Mouse (Mus musculus): ENCODE measurements around the gene B4galt3. TPM values are rescaled to one million over a fixed set of nuclear protein-coding genes. Genes with fewer than 3 reads are reported as not detected.

B4galt3 gene
- total and polyA plus RNA-seq, 3 experiments, result 21.5 to 44.8 (median 30.8) TPM

- H3K9me3 ChIP-seq (replicated peaks), result no peaks in the 10 kb centered on the region
Observed at GRCm38 (mm10) chr1:171309321-171309720, 39.2 kb downstream of the B4galt3 start.

GRCm38 (mm10) chr1:171319748-171320147 is 49.6 kb downstream of the B4galt3 start:
- ATAC-seq (ENCODE audit: extremely low read depth, insufficient number of reproducible peaks, low FRiP score, poor library complexity, severe bottlenecking), result no peak
- Histone ChIP-seq H3K4me3 (ENCODE audit: low read depth, low read length) (no peak overlapping the region), H3K27me3 (ENCODE audit: insufficient read depth, low read length) (no peaks in the 10 kb centered on the region), H3K36me3 (replicated peaks) (peaks cover 27% of the 10 kb centered on the region), H3K4me1 (ENCODE audit: insufficient read depth, low read depth, low read length) (peaks cover 5% of the 10 kb centered on the region), H3K9me3 (replicated peaks) (no peaks in the 10 kb centered on the region)
- no peak for TF ChIP-seq GATA2 (IDR thresholded peaks at IDR 0.05; ENCODE audit: borderline replicate concordance, low read depth, low read length)
- TF ChIP-seq GATA1 (IDR thresholded peaks at IDR 0.05; ENCODE audit: borderline replicate concordance, low read length), result no peak
- TF ChIP-seq TAL1 (conservative IDR thresholded peaks at IDR 0.05; ENCODE audit: low read depth, low read length), result no peak
- no peak for TF ChIP-seq POLR2AphosphoS5 (IDR thresholded peaks at IDR 0.05; ENCODE audit: insufficient replicate concordance, low read depth, low read length)
- TF ChIP-seq CTCF (IDR thresholded peaks at IDR 0.05; ENCODE audit: low read depth, low read length), result no peak
- no peak for DNase-seq (ENCODE audit: low spot score)

More at GRCm38 (mm10) chr1:171309321-171309720, 39.2 kb downstream of the B4galt3 start:
- Histone ChIP-seq H3K4me3 (ENCODE audit: low read depth, low read length) (no peak overlapping the region), H3K36me3 (replicated peaks) (no peaks in the 10 kb centered on the region), H3K27me3 (ENCODE audit: insufficient read depth, low read length) (peaks cover 12% of the 10 kb centered on the region), H3K4me1 (ENCODE audit: insufficient read depth, low read depth, low read length) (no peaks in the 10 kb centered on the region)
- TF ChIP-seq TAL1 (conservative IDR thresholded peaks at IDR 0.05; ENCODE audit: low read depth, low read length) (no peak), GATA2 (IDR thresholded peaks at IDR 0.05; ENCODE audit: borderline replicate concordance, low read depth, low read length) (no peak)
- DNase-seq (ENCODE audit: low spot score) (no peak), ATAC-seq (ENCODE audit: extremely low read depth, insufficient number of reproducible peaks, low FRiP score, poor library complexity, severe bottlenecking) (no peak)

- H3K4me1 ChIP-seq (ENCODE audit: insufficient read depth, low read depth, low read length), result peaks cover 9% of the 10 kb centered on the region
- H3K36me3 ChIP-seq (replicated peaks), result peaks cover 31% of the 10 kb centered on the region
- H3K4me3 ChIP-seq (ENCODE audit: low read depth, low read length), result no peak overlapping the region
- TF ChIP-seq TAL1 (conservative IDR thresholded peaks at IDR 0.05; ENCODE audit: low read depth, low read length), result no peak
- TF ChIP-seq CTCF (IDR thresholded peaks at IDR 0.05; ENCODE audit: low read depth, low read length), result no peak
- TF ChIP-seq POLR2AphosphoS5 (IDR thresholded peaks at IDR 0.05; ENCODE audit: insufficient replicate concordance, low read depth, low read length), result no peak
- DNase-seq (ENCODE audit: low spot score) (no peak), ATAC-seq (ENCODE audit: extremely low read depth, insufficient number of reproducible peaks, low FRiP score, poor library complexity, severe bottlenecking) (no peak)
- H3K9me3 ChIP-seq (replicated peaks), result no peaks in the 10 kb centered on the region
- no peaks in the 10 kb centered on the region for H3K27me3 ChIP-seq (ENCODE audit: insufficient read depth, low read length)
Observed at GRCm38 (mm10) chr1:171320151-171320550, 50.0 kb downstream of the B4galt3 start.

- ATAC-seq (ENCODE audit: extremely low read depth, insufficient number of reproducible peaks, low FRiP score, poor library complexity, severe bottlenecking) (peak; percentile 28; the same call in 1 of the 2 replicates), DNase-seq (ENCODE audit: low spot score) (no peak)
Observed at GRCm38 (mm10) chr1:171321415-171321814, 51.3 kb downstream of the B4galt3 start.

GRCm38 (mm10) chr1:171322012-171322411 is 51.9 kb downstream of the B4galt3 start:
- TF ChIP-seq POLR2AphosphoS5 (IDR thresholded peaks at IDR 0.05; ENCODE audit: insufficient replicate concordance, low read depth, low read length) (no peak), GATA1 (IDR thresholded peaks at IDR 0.05; ENCODE audit: borderline replicate concordance, low read length) (no peak), TAL1 (conservative IDR thresholded peaks at IDR 0.05; ENCODE audit: low read depth, low read length) (no peak), CTCF (IDR thresholded peaks at IDR 0.05; ENCODE audit: low read depth, low read length) (no peak), GATA2 (IDR thresholded peaks at IDR 0.05; ENCODE audit: borderline replicate concordance, low read depth, low read length) (no peak)
- ATAC-seq (ENCODE audit: extremely low read depth, insufficient number of reproducible peaks, low FRiP score, poor library complexity, severe bottlenecking), result no peak

More at GRCm38 (mm10) chr1:171321415-171321814, 51.3 kb downstream of the B4galt3 start:
- Histone ChIP-seq H3K9me3 (replicated peaks) (no peaks in the 10 kb centered on the region), H3K4me3 (ENCODE audit: low read depth, low read length) (no peak overlapping the region), H3K27me3 (ENCODE audit: insufficient read depth, low read length) (no peaks in the 10 kb centered on the region), H3K4me1 (ENCODE audit: insufficient read depth, low read depth, low read length) (peaks cover 20% of the 10 kb centered on the region), H3K36me3 (replicated peaks) (peaks cover 43% of the 10 kb centered on the region)
- TF ChIP-seq GATA2 (IDR thresholded peaks at IDR 0.05; ENCODE audit: borderline replicate concordance, low read depth, low read length), result no peak
- no peak for TF ChIP-seq GATA1 (IDR thresholded peaks at IDR 0.05; ENCODE audit: borderline replicate concordance, low read length)
- TF ChIP-seq CTCF (IDR thresholded peaks at IDR 0.05; ENCODE audit: low read depth, low read length), result no peak

GRCm38 (mm10) chr1:171325571-171325970 is 55.4 kb downstream of the B4galt3 start:
- Histone ChIP-seq H3K27me3 (ENCODE audit: insufficient read depth, low read length) (no peaks in the 10 kb centered on the region), H3K36me3 (replicated peaks) (peaks cover 43% of the 10 kb centered on the region), H3K4me1 (ENCODE audit: insufficient read depth, low read depth, low read length) (peaks cover 37% of the 10 kb centered on the region), H3K4me3 (ENCODE audit: low read depth, low read length) (no peak overlapping the region), H3K9me3 (replicated peaks) (no peaks in the 10 kb centered on the region)
- no peak for DNase-seq (ENCODE audit: low spot score)
- TF ChIP-seq POLR2AphosphoS5 (IDR thresholded peaks at IDR 0.05; ENCODE audit: insufficient replicate concordance, low read depth, low read length), result no peak
- ATAC-seq (ENCODE audit: extremely low read depth, insufficient number of reproducible peaks, low FRiP score, poor library complexity, severe bottlenecking), result no peak

More at GRCm38 (mm10) chr1:171322012-171322411, 51.9 kb downstream of the B4galt3 start:
- Histone ChIP-seq H3K9me3 (replicated peaks) (no peaks in the 10 kb centered on the region), H3K4me3 (ENCODE audit: low read depth, low read length) (no peak overlapping the region), H3K27me3 (ENCODE audit: insufficient read depth, low read length) (no peaks in the 10 kb centered on the region), H3K36me3 (replicated peaks) (peaks cover 45% of the 10 kb centered on the region), H3K4me1 (ENCODE audit: insufficient read depth, low read depth, low read length) (peaks cover 20% of the 10 kb centered on the region)
- DNase-seq (ENCODE audit: low spot score), result no peak

Other genes starting within 250 kb of the B4galt3 start
Only the 20 nearest of the 24 such genes appear.
- 225 and 249 TPM in 2 replicates for gene Sdhc, start 119.7 kb upstream of the B4galt3 start, total RNA-seq (2014; fragmentation: Nextera tagmentation)
- gene Sdhc, start 119.7 kb upstream of the B4galt3 start, total RNA-seq (2017), result 40.5 and 45.0 TPM in 2 replicates
- gene Sdhc, start 119.7 kb upstream of the B4galt3 start, polyA plus RNA-seq (2012), result 67.1 and 158 TPM in 2 replicates
- not detected in 2 replicates for gene Mpz, start 119.6 kb upstream of the B4galt3 start, total RNA-seq (2014; fragmentation: Nextera tagmentation)
- gene Mpz, start 119.6 kb upstream of the B4galt3 start, total RNA-seq (2017), result not detected in 2 replicates
- 0.29 TPM in 1 of 2 replicates, not detected in the other for gene Mpz, start 119.6 kb upstream of the B4galt3 start, polyA plus RNA-seq (2012)
- not detected in 2 replicates for gene Pcp4l1, start 74.1 kb upstream of the B4galt3 start, total RNA-seq (2014; fragmentation: Nextera tagmentation)
- gene Pcp4l1, start 74.1 kb upstream of the B4galt3 start, total RNA-seq (2017), result 0.16 TPM in 1 of 2 replicates, not detected in the other
- gene Pcp4l1, start 74.1 kb upstream of the B4galt3 start, polyA plus RNA-seq (2012), result not detected in 2 replicates
- not detected in 2 replicates for gene Nr1i3, start 56.4 kb upstream of the B4galt3 start, total RNA-seq (2014; fragmentation: Nextera tagmentation)
- gene Nr1i3, start 56.4 kb upstream of the B4galt3 start, total RNA-seq (2017), result 0.16 and 0.46 TPM in 2 replicates
- gene Nr1i3, start 56.4 kb upstream of the B4galt3 start, polyA plus RNA-seq (2012), result not detected in 2 replicates
- 9.7 and 13.7 TPM in 2 replicates for gene Tomm40l, start 47.8 kb upstream of the B4galt3 start, total RNA-seq (2014; fragmentation: Nextera tagmentation)
- gene Tomm40l, start 47.8 kb upstream of the B4galt3 start, total RNA-seq (2017), result 19.2 and 26.4 TPM in 2 replicates
- 31.9 and 35.8 TPM in 2 replicates for gene Tomm40l, start 47.8 kb upstream of the B4galt3 start, polyA plus RNA-seq (2012)
- gene Apoa2, start 45.3 kb upstream of the B4galt3 start, total RNA-seq (2014; fragmentation: Nextera tagmentation), result not detected in 2 replicates
- not detected in 2 replicates for gene Apoa2, start 45.3 kb upstream of the B4galt3 start, total RNA-seq (2017)
- gene Apoa2, start 45.3 kb upstream of the B4galt3 start, polyA plus RNA-seq (2012), result 0.17 TPM in 1 of 2 replicates, not detected in the other
- not detected in 2 replicates for gene Fcer1g, start 36.0 kb upstream of the B4galt3 start, total RNA-seq (2014; fragmentation: Nextera tagmentation)
- 0.64 and 0.71 TPM in 2 replicates for gene Fcer1g, start 36.0 kb upstream of the B4galt3 start, total RNA-seq (2017)
- 0.08 TPM in 1 of 2 replicates, not detected in the other for gene Fcer1g, start 36.0 kb upstream of the B4galt3 start, polyA plus RNA-seq (2012)
- 0.60 TPM in 1 of 2 replicates, not detected in the other for gene Adamts4, start 19.9 kb upstream of the B4galt3 start, total RNA-seq (2014; fragmentation: Nextera tagmentation)
- gene Adamts4, start 19.9 kb upstream of the B4galt3 start, total RNA-seq (2017), result 0.16 and 0.17 TPM in 2 replicates
- 0.12 and 0.20 TPM in 2 replicates for gene Adamts4, start 19.9 kb upstream of the B4galt3 start, polyA plus RNA-seq (2012)
- 209 and 219 TPM in 2 replicates for gene Ndufs2, start 18.9 kb upstream of the B4galt3 start, total RNA-seq (2014; fragmentation: Nextera tagmentation)
- gene Ndufs2, start 18.9 kb upstream of the B4galt3 start, total RNA-seq (2017), result 275 and 300 TPM in 2 replicates
- gene Ndufs2, start 18.9 kb upstream of the B4galt3 start, polyA plus RNA-seq (2012), result 47.9 and 101 TPM in 2 replicates
- gene Ppox, start 10.9 kb downstream of the B4galt3 start, total RNA-seq (2014; fragmentation: Nextera tagmentation), result 45.7 and 168 TPM in 2 replicates
- 27.0 and 36.7 TPM in 2 replicates for gene Ppox, start 10.9 kb downstream of the B4galt3 start, total RNA-seq (2017)
- gene Ppox, start 10.9 kb downstream of the B4galt3 start, polyA plus RNA-seq (2012), result 38.5 and 53.0 TPM in 2 replicates
- 40.1 and 64.5 TPM in 2 replicates for gene Usp21, start 17.7 kb downstream of the B4galt3 start, total RNA-seq (2014; fragmentation: Nextera tagmentation)
- 11.8 and 12.8 TPM in 2 replicates for gene Usp21, start 17.7 kb downstream of the B4galt3 start, total RNA-seq (2017)
- 44.1 and 53.3 TPM in 2 replicates for gene Usp21, start 17.7 kb downstream of the B4galt3 start, polyA plus RNA-seq (2012)
- 33.4 and 34.3 TPM in 2 replicates for gene Ufc1, start 24.7 kb downstream of the B4galt3 start, total RNA-seq (2014; fragmentation: Nextera tagmentation)
- gene Ufc1, start 24.7 kb downstream of the B4galt3 start, total RNA-seq (2017), result 96.2 and 111 TPM in 2 replicates
- 38.5 and 47.9 TPM in 2 replicates for gene Ufc1, start 24.7 kb downstream of the B4galt3 start, polyA plus RNA-seq (2012)
- 53.6 and 56.4 TPM in 2 replicates for gene Dedd, start 58.8 kb downstream of the B4galt3 start, total RNA-seq (2014; fragmentation: Nextera tagmentation)
- 14.3 and 17.0 TPM in 2 replicates for gene Dedd, start 58.8 kb downstream of the B4galt3 start, total RNA-seq (2017)
- 17.7 and 29.9 TPM in 2 replicates for gene Dedd, start 58.8 kb downstream of the B4galt3 start, polyA plus RNA-seq (2012)
- 17.9 and 22.4 TPM in 2 replicates for gene Nit1, start 75.3 kb downstream of the B4galt3 start, total RNA-seq (2014; fragmentation: Nextera tagmentation)
- 57.9 and 58.9 TPM in 2 replicates for gene Nit1, start 75.3 kb downstream of the B4galt3 start, total RNA-seq (2017)
- 9.4 and 11.3 TPM in 2 replicates for gene Nit1, start 75.3 kb downstream of the B4galt3 start, polyA plus RNA-seq (2012)
- gene Pfdn2, start 75.3 kb downstream of the B4galt3 start, total RNA-seq (2014; fragmentation: Nextera tagmentation), result 32.4 and 47.3 TPM in 2 replicates
- gene Pfdn2, start 75.3 kb downstream of the B4galt3 start, total RNA-seq (2017), result 19.6 and 22.3 TPM in 2 replicates
- gene Pfdn2, start 75.3 kb downstream of the B4galt3 start, polyA plus RNA-seq (2012), result 16.9 and 20.1 TPM in 2 replicates
- gene Klhdc9, start 90.5 kb downstream of the B4galt3 start, total RNA-seq (2014; fragmentation: Nextera tagmentation), result 2.6 TPM in 1 of 2 replicates, not detected in the other
- 0.33 and 0.64 TPM in 2 replicates for gene Klhdc9, start 90.5 kb downstream of the B4galt3 start, total RNA-seq (2017)
- gene Klhdc9, start 90.5 kb downstream of the B4galt3 start, polyA plus RNA-seq (2012), result 1.4 TPM in 2 replicates
- not detected in 2 replicates for gene Nectin4, start 99.8 kb downstream of the B4galt3 start, total RNA-seq (2014; fragmentation: Nextera tagmentation)
- gene Nectin4, start 99.8 kb downstream of the B4galt3 start, total RNA-seq (2017), result 0.12 TPM in 1 of 2 replicates, not detected in the other
- 0.01 TPM in 1 of 2 replicates, not detected in the other for gene Nectin4, start 99.8 kb downstream of the B4galt3 start, polyA plus RNA-seq (2012)
- 2.0 and 2.9 TPM in 2 replicates for gene Arhgap30, start 118.6 kb downstream of the B4galt3 start, total RNA-seq (2014; fragmentation: Nextera tagmentation)
- gene Arhgap30, start 118.6 kb downstream of the B4galt3 start, total RNA-seq (2017), result 9.2 and 11.4 TPM in 2 replicates
- 3.9 and 4.6 TPM in 2 replicates for gene Arhgap30, start 118.6 kb downstream of the B4galt3 start, polyA plus RNA-seq (2012)
- 17.6 and 19.0 TPM in 2 replicates for gene Usf1, start 141.0 kb downstream of the B4galt3 start, total RNA-seq (2014; fragmentation: Nextera tagmentation)
- 41.9 and 56.8 TPM in 2 replicates for gene Usf1, start 141.0 kb downstream of the B4galt3 start, total RNA-seq (2017)
- gene Usf1, start 141.0 kb downstream of the B4galt3 start, polyA plus RNA-seq (2012), result 30.0 and 38.9 TPM in 2 replicates
- gene Tstd1, start 148.5 kb downstream of the B4galt3 start, total RNA-seq (2014; fragmentation: Nextera tagmentation), result 1.7 TPM in 1 of 2 replicates, not detected in the other
- 2.9 and 3.7 TPM in 2 replicates for gene Tstd1, start 148.5 kb downstream of the B4galt3 start, total RNA-seq (2017)
- gene Tstd1, start 148.5 kb downstream of the B4galt3 start, polyA plus RNA-seq (2012), result 0.41 and 0.42 TPM in 2 replicates

All from G1E (cell line).